Mouse (Mus musculus) MEL (cell line): Measurements from ENCODE around the gene Akt1s1. TPM values are rescaled to one million over a fixed set of nuclear protein-coding genes. Genes with fewer than 3 reads are reported as not detected.

Source experiments
- DNase-seq: peaks from one replicate; pipeline ENCODE4 v3.0.0; 2011; ENCODE audit warnings: low read depth, low spot score
- H3K27ac ChIP-seq: 2 replicates; pipeline ENCODE4 v1.5.1; 2012; ENCODE audit warnings: low read depth, mild to moderate bottlenecking, control low read depth, low read length, moderate library complexity; ENCODE audit not compliant: control insufficient read depth
- H3K27me3 ChIP-seq, 2 experiments: fragments of 150-350 bp in 1 of 2; sonication (generic) in 1 of 2; 2 replicates each; pipeline ENCODE4 v1.6.1; 2012; ENCODE audit warnings: low read length in 2 of 2, mild to moderate bottlenecking in 2 of 2, improper control_type of control experiment in 1 of 2, moderate library complexity in 1 of 2; ENCODE audit not compliant: insufficient read depth in 2 of 2, control insufficient read depth in 1 of 2
- H3K36me3 ChIP-seq, 2 experiments: 2 replicates each; pipeline ENCODE4 v1.6.1; 2012 to 2014; ENCODE audit warnings: low read length in 2 of 2, improper control_type of control experiment in 1 of 2, inconsistent platforms in 1 of 2, mild to moderate bottlenecking in 1 of 2; ENCODE audit not compliant: insufficient read depth in 2 of 2, control insufficient read depth in 1 of 2
- H3K4me1 ChIP-seq, 2 experiments: fragments of 150-350 bp in 1 of 2; sonication (generic) in 1 of 2; 2 replicates each; pipeline ENCODE4 v1.6.1; 2012; ENCODE audit warnings: low read length in 2 of 2, improper control_type of control experiment in 1 of 2, mild to moderate bottlenecking in 1 of 2; ENCODE audit not compliant: insufficient read depth in 2 of 2, control insufficient read depth in 1 of 2
- H3K4me3 ChIP-seq, 2 experiments: fragments of 150-350 bp in 1 of 2; sonication (generic) in 1 of 2; 2 replicates each; pipeline ENCODE4 v1.5.1; 2012; ENCODE audit warnings: low read depth in 2 of 2, low read length in 2 of 2, mild to moderate bottlenecking in 2 of 2, moderate library complexity in 2 of 2, control low read depth in 1 of 2, improper control_type of control experiment in 1 of 2; ENCODE audit not compliant: control insufficient read depth in 1 of 2, insufficient read depth in 1 of 2
- H3K79me2 ChIP-seq: 2 replicates; pipeline ENCODE4 v1.6.1; 2012; ENCODE audit warnings: mild to moderate bottlenecking, low read length, moderate library complexity; ENCODE audit not compliant: control insufficient read depth, poor library complexity, insufficient read depth
- H3K9ac ChIP-seq: 2 replicates; pipeline ENCODE4 v1.6.1; 2012; ENCODE audit warnings: low read depth, mild to moderate bottlenecking, control low read depth, low read length, moderate library complexity; ENCODE audit not compliant: control insufficient read depth, poor library complexity, severe bottlenecking
- H3K9me3 ChIP-seq: fragments of 150-350 bp; sonication (generic); replicated peaks from 2 replicates; pipeline ENCODE4 v1.6.1; 2012; ENCODE audit warnings: mild to moderate bottlenecking, low read length, improper control_type of control experiment, moderate library complexity; ENCODE audit not compliant: insufficient read depth
- CHD2 ChIP-seq: IDR thresholded peaks from 2 replicates; pipeline ENCODE4 v1.6.1; 2011; ENCODE audit warnings: low read length, improper control_type of control experiment
- CTCF ChIP-seq, 3 experiments: IDR thresholded peaks in 2 of 3; conservative IDR thresholded peaks in 1 of 3; 2 replicates each; pipeline ENCODE4 v1.5.1; 2011 to 2012; ENCODE audit warnings: low read length in 3 of 3, low read depth in 2 of 3, mild to moderate bottlenecking in 2 of 3, improper control_type of control experiment in 1 of 3, inconsistent platforms in 1 of 3, mixed read lengths in 1 of 3, moderate library complexity in 1 of 3; ENCODE audit not compliant: control insufficient read depth in 1 of 3, insufficient read depth in 1 of 3, poor library complexity in 1 of 3, severe bottlenecking in 1 of 3
- E2F4 ChIP-seq: IDR thresholded peaks from 2 replicates; pipeline ENCODE4 v1.6.1; 2011; ENCODE audit warnings: low read depth, low read length, improper control_type of control experiment, borderline replicate concordance
- ELF1 ChIP-seq: IDR thresholded peaks from 2 replicates; pipeline ENCODE4 v1.6.1; 2014; ENCODE audit warnings: low read depth, mild to moderate bottlenecking, inconsistent platforms, low read length, improper control_type of control experiment, moderate library complexity
- EP300 ChIP-seq, 2 experiments: IDR thresholded peaks; 2 replicates each; pipeline ENCODE4 v1.6.1; 2011; ENCODE audit warnings: improper control_type of control experiment in 2 of 2, low read length in 2 of 2, low read depth in 1 of 2, mild to moderate bottlenecking in 1 of 2
- JUND ChIP-seq: IDR thresholded peaks from 2 replicates; pipeline ENCODE4 v1.6.1; 2011; ENCODE audit warnings: low read depth, mild to moderate bottlenecking, improper control_type of control experiment, low read length
- MEF2A ChIP-seq: IDR thresholded peaks from 2 replicates; pipeline ENCODE4 v1.6.1; 2014; ENCODE audit warnings: low read depth, mild to moderate bottlenecking, inconsistent platforms, low read length, improper control_type of control experiment; ENCODE audit not compliant: poor library complexity, insufficient replicate concordance, severe bottlenecking; ENCODE audit errors: extremely low read depth
- MXI1 ChIP-seq: IDR thresholded peaks from 2 replicates; pipeline ENCODE4 v1.6.1; 2011; ENCODE audit warnings: mild to moderate bottlenecking, low read depth, low read length, improper control_type of control experiment
- MYB ChIP-seq: IDR thresholded peaks from 2 replicates; pipeline ENCODE4 v1.6.1; 2011; ENCODE audit warnings: mild to moderate bottlenecking, low read depth, low read length, improper control_type of control experiment
- NELFE ChIP-seq: IDR thresholded peaks from 2 replicates; pipeline ENCODE4 v1.6.1; 2011; ENCODE audit warnings: low read depth, low read length, improper control_type of control experiment
- NRF1 ChIP-seq: IDR thresholded peaks from 2 replicates; pipeline ENCODE4 v1.6.1; 2014; ENCODE audit warnings: low read depth, mild to moderate bottlenecking, inconsistent platforms, low read length, improper control_type of control experiment, moderate library complexity; ENCODE audit not compliant: poor library complexity, insufficient read depth, severe bottlenecking
- POLR2A ChIP-seq, 2 experiments: IDR thresholded peaks; 2 replicates each; pipeline ENCODE4 v1.6.1; 2011 to 2012; ENCODE audit warnings: low read length in 2 of 2, mild to moderate bottlenecking in 2 of 2, control low read depth in 1 of 2, improper control_type of control experiment in 1 of 2, low read depth in 1 of 2, moderate library complexity in 1 of 2; ENCODE audit not compliant: control insufficient read depth in 1 of 2, insufficient read depth in 1 of 2, poor library complexity in 1 of 2
- POLR2AphosphoS2 ChIP-seq: IDR thresholded peaks from 2 replicates; pipeline ENCODE4 v1.6.1; 2011; ENCODE audit warnings: low read length, improper control_type of control experiment
- RAD21 ChIP-seq: IDR thresholded peaks from 2 replicates; pipeline ENCODE4 v1.6.1; 2011; ENCODE audit warnings: mild to moderate bottlenecking, low read depth, low read length, improper control_type of control experiment
- TBP ChIP-seq: IDR thresholded peaks from 2 replicates; pipeline ENCODE4 v1.8.0; 2011; ENCODE audit warnings: low read depth, low read length, improper control_type of control experiment
- polyA plus RNA-seq, 2 experiments: library from polyadenylated mRNA; stranded (reverse) in 1 of 2; unstranded in 1 of 2; fragments of >175 nt in 1 of 2; fragments of >200 nt in 1 of 2; gene quantifications; 2 replicates each; pipeline versions ENCODE4 v1.2.1 to v1.2.4; 2012; ENCODE audit warnings: low replicate concordance in 2 of 2, low read depth in 1 of 2; ENCODE audit not compliant: insufficient read length in 2 of 2, insufficient read depth in 1 of 2, missing spikeins in 1 of 2
- total RNA-seq: library from RNA; depleted of rRNA; stranded (reverse); fragments of 300-350 nt; gene quantifications from 2 replicates; pipeline ENCODE4 v1.2.3, GENCODE M21; 2012

The Akt1s1 gene
- total and polyA plus RNA-seq, 3 experiments: 37.3 to 71.8 TPM; not detected in 1

DNA sequence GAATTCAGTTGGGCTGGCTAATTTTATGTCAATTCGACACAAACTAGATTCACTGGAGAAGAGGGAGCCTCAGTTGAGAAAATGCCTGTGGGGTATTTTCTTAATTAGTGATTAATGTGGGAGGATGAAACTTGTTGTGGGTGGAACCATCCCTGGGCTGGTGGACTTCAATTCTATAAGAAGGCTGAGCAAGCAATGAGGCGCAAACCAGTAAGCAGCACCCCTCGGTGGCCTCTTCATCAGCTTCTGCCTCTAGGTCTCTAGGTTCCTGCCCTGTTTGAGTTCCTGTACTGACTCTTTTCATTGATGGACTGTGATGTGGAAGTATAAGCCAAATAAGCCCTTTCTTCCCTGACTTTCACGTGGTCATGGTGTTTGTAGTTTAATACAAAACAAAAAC, 38.4 kb upstream of the Akt1s1 start:
- no peaks in the 10 kb centered on the region for H3K9me3 ChIP-seq
- H3K36me3 ChIP-seq: peaks cover 2 to 10% of the 10 kb centered on the region in 2 experiments; a peak in 2 of 4 replicates
- no peak overlapping the region for H3K4me3 ChIP-seq
- no peak overlapping the region for H3K9ac ChIP-seq
- TF ChIP-seq RAD21: no peak
- TF ChIP-seq EP300 (IDR thresholded peaks at IDR 0.05; ENCODE audit: low read depth in 1 of 2, low read length in 2 of 2): no peak
- H3K27ac ChIP-seq: no peak overlapping the region
- peaks cover 6% of the 10 kb centered on the region for H3K79me2 ChIP-seq
- peaks cover 0 to 12% of the 10 kb centered on the region in 2 experiments; a peak in 3 of 4 replicates for H3K4me1 ChIP-seq
- H3K27me3 ChIP-seq: no peaks in the 10 kb centered on the region
- DNase-seq: no peak

DNA sequence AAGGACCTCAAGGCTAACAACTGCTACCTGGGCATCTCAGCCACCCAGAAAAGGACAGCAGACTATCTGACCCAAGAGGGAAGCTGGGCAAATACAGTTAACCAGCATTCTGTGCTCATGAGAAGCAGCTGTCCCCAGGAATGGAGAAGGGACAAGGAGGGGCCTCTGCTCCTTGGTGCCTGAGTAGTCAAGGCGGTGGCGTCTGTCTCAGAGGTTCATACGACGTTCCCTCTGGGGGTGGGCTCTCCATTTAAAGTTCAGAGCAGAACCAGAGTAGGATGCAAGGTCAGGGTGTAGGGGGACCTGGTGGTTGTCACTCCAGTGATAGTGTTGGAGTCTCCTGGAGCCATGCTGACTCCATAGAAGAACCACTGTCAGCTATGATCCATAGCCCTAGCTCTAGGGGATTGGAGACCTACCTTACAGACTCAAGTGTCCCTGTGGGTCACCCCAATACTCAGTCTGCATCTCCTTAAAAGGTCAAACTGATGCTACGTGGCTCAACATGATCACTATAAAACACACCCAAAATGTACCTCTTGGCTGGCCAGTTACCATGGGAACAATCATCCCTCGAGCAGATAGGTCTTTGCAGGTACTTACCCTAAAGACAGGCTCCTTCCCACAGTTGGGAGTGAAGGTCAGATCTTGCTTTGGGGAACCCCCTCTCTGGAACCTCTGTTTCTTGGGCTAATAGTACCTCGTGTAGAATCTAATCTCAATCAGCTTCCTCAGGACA, 37.8 kb upstream of the Akt1s1 start:
- Histone ChIP-seq H3K9me3 (no peaks in the 10 kb centered on the region), H3K36me3 (peaks cover 2 to 10% of the 10 kb centered on the region in 2 experiments; a peak in 2 of 4 replicates), H3K27me3 (no peaks in the 10 kb centered on the region), H3K9ac (no peak overlapping the region), H3K27ac (no peak overlapping the region), H3K4me1 (peaks cover 0 to 12% of the 10 kb centered on the region in 2 experiments; a peak in 3 of 4 replicates), H3K79me2 (peaks cover 7% of the 10 kb centered on the region), H3K4me3 (no peak overlapping the region)
- TF ChIP-seq CHD2 (no peak), TBP (no peak), E2F4 (no peak), MYB (no peak), ELF1 (no peak), POLR2AphosphoS2 (peak; percentile 82; the same call in 1 of the 2 replicates)
- DNase-seq: no peak

DNA sequence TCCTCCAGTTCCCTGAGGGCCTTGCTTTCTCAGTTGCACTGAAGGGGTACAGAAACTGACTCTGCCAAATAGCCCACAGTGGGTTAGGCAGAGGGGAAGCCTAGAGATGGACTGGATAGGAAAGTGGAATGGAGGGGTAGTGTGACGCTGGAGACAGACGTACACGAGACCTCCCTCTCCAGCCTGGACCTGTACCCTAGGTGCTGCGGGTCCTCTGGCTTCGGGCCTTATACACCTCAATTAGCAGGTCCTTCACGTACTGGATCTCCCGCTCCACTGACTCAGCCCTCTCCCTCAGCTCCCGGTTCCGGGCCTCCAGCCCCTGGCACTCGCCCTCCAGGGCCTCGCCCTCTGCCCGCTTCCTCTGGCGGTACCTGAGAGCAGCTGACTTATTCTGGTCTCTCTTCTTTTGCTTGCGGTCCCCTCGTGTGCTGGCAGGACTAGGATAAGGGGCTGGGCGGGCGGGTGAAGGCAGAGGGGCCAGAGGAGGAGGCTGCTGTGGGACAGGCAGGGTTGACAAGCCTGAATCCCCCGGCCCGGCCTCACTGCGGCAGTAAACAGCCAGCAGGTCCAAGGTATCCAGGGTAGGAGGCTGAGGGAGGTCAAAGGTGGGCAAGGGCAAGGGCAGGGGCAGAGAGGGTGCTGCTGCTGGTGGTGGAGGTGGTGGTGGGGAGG, 36.0 kb upstream of the Akt1s1 start:
- Histone ChIP-seq H3K79me2 (peaks cover 24% of the 10 kb centered on the region), H3K4me3 (no peak overlapping the region), H3K27me3 (no peaks in the 10 kb centered on the region), H3K9ac (no peak overlapping the region), H3K36me3 (peaks cover 3 to 11% of the 10 kb centered on the region in 2 experiments; a peak in 3 of 4 replicates), H3K27ac (no peak overlapping the region), H3K9me3 (no peaks in the 10 kb centered on the region), H3K4me1 (peaks cover 2 to 15% of the 10 kb centered on the region in 2 experiments; a peak in 3 of 4 replicates)
- no peak for DNase-seq
- TF ChIP-seq MEF2A (no peak), CTCF (IDR thresholded peaks at IDR 0.05 in 2 of 3, conservative IDR thresholded peaks at IDR 0.05 in 1 of 3; ENCODE audit: control insufficient read depth in 1 of 3, insufficient read depth in 1 of 3, low read depth in 2 of 3, low read length in 3 of 3, poor library complexity in 1 of 3, severe bottlenecking in 1 of 3) (no peak), NRF1 (no peak), NELFE (no peak), MXI1 (no peak), JUND (no peak), POLR2A (IDR thresholded peaks at IDR 0.05; ENCODE audit: control insufficient read depth in 1 of 2, insufficient read depth in 1 of 2, low read depth in 1 of 2, low read length in 2 of 2, poor library complexity in 1 of 2) (no peak)
